Mouse (Mus musculus) kidney, postnatal 10 days (tissue): Measurements from ENCODE around the gene Asb3.
"Not testable (repeated sequence)": the region's sequence is repeated elsewhere in the genome, so short reads cannot be mapped to it uniquely, and the experiment has no call there.

Experiments
- DNase-seq: peaks from one replicate; pipeline ENCODE4 v3.0.0; 2021; ENCODE audit warnings: mixed read lengths

Gene Asb3

DNA sequence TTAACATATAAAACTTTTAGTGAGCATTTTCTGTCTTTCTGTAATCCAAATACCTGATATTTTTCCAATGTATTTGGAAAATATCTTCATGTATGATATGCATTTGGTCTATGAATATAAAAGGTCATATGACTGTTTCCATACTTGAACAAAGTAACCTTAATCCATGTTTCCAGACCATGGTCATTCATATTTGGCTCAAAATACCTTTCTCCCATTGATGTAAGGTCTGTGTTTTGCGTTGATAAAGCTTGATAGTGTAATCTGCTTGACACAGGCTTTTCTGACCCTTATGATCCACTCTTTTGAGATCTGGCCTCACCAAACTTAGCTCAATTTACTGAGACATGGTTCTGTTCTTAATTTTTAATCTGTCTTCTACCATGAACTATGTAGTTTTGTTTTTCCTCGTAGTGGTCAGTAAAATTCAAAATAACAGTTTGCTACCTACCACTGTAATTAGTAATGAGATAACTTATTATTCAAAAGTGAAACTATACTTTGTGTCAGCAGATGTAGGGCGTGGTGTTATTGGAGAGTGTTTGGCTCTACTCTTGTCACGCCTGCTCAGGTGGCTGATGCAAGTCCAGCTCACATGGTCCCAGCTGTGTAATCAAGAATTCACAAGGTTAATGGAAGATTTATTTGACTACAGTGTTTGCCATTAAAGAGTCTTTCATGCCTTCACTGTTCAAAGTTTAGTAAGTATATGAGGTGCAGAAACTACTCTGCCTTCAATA, 116.1 kb downstream of the Asb3 start:
- no peak for DNase-seq

DNA sequence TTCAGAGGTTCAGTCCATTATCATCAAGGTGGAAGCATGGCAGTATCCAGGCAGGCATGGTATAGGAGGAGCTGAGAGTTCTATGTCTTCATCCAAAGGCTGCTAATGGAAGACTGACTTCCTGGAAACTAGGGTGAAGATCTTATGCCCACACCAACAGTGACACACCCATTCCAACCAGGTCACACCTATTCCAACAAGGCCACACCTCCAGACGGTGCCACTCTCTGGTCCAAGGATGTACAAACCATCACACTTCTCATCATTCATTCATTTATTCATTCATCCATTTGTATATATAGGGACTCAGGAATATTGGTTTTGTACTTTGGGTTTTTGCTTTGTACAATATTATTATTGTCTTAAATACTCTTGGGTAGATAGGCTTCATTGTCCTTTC, 124.5 kb downstream of the Asb3 start:
- not testable (repeated sequence) for DNase-seq

DNA sequence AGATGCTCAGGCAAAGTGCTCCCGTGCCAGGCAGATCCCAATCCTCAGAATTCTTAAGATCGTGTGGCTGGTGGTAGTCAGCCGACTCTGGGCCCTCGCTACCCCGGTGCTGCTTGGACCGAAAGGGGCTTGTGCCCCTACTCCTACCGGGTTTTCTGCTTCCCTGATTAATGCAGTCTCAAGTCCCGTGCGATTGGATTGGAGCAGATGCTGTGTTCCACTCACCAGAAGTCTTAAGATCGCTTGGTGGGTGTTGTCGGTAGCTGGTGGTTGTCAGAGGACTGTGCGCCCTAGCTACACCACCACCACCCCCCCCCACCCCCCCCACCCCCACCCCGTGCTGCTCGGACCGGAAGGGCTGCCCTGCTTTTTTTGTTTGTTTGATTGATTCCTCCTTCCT, 132.2 kb downstream of the Asb3 start:
- not testable (repeated sequence) for DNase-seq

DNA sequence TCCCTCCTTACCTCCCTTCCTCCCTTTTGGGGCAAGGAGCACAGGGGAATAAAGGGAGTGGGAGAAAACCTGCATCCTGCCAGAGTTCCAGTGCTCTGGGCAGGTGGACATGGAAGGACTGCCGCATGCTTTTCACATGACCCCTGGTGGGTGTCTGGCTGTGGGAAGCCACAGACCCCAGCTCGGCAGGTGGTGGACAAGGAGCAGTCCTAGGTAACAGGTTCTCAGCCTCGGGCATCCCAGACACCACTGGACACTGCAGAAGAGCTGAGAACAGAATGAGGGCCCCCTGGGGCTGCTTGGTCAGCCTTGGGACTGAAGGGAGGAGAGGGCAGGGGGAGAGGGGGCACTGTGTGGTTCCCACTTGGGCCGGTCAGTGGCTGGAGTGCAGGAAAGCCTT, 149.7 kb downstream of the Asb3 start:
- no peak for DNase-seq

DNA sequence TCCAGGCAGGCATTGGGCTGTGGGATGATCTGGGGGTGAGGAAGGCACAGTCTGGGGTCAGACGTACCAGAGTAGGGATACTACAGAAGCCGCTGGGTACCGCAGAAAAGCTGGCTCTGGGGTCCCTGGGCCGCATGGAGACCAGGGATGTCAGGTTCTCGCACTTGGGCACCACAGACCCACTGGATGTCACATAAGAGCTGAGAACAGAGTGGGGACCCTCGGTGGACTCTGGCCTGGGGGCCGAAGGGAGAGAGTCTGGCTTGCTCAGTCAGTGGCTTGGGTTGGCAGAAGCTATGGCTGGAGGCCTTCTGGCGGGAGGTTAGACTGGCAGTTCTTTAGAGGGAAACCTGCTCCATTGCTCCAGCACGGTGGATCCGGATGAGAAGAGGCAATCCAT, 204.8 kb downstream of the Asb3 start:
- DNase-seq, result no peak

DNA sequence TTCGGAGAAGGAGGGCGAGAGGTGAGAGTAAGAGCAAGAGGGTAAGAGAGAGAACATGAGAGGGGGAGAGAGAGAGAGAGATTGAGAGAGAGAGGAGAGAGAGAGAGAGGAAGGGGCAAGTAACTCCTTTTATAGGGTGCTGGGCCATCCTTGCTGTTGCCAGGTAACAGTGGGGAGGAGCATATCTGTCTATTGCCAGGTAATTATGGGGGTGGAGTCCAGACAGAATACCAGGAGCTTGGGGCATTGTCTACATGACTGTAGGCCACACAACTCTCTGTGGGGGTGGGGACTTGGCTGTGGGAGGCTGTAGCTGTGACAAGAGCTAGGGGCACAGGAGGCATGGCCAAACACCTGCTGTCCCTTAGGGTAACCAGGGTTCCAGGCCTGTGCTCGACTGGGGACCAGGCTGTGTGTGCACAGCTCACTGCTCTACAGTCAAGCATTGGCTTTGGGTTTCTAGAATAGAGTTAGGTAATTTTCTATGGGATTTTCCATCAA, 205.3 kb downstream of the Asb3 start:
- no peak for DNase-seq

DNA sequence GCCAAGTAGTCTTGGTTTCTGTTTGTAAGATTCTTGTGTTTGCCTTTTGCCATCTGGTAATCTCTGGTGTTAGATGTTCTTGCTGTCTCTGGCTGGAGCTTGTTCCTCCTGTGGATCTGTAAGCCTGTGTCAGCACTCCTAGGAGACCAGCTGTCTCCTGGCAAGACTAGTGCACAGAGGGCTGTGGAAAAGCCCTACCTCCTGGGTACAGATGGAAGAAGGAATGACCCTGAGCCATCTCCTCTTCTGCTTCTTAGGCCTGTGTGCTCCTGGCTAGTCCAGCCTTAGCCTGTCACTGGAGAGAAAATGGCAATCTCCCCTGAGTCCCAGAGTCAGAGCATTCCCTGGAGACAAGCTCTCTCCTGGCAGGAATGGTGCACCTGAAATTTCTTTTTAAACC, 214.3 kb downstream of the Asb3 start:
- DNase-seq, result not testable (repeated sequence)

DNA sequence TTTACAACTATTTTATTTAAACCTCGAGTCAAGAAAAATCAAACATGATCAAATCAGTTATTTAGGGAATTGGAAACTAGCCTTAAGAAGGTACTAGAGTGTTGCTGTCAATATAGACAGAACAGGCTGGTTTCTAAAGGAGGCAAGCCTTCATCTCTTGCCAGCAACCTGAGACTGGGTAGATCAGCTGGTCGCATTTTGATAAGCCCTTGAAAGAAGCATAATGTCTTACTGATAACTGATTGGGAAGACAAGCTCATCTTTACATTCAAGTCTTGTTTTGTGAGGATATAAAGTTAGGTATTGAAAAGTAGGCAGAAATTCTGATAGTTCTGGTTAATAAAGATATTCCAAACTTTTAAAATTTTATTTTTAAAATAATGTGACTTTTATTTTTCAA, 217.0 kb downstream of the Asb3 start:
- no peak for DNase-seq

DNA sequence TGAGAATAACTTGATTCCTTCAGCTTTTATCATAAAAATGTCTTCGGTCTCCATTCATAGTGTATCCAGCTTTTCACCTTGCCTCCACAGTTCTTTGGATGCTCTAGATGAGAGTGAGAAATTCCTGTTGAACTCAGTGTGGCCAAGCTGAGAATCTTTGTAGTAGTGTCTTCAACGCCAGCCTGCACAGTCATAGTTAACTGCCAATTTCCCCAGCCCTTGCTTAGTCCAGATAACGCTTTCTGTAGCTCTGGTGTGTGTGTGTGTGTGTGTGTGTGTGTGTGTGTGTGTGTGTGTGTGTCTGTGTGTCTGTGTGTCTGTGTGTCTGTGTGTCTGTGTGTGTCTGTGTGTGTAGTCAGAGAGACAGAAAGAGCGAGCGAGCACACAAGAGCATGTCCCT, 220.1 kb downstream of the Asb3 start:
- DNase-seq, result no peak

DNA sequence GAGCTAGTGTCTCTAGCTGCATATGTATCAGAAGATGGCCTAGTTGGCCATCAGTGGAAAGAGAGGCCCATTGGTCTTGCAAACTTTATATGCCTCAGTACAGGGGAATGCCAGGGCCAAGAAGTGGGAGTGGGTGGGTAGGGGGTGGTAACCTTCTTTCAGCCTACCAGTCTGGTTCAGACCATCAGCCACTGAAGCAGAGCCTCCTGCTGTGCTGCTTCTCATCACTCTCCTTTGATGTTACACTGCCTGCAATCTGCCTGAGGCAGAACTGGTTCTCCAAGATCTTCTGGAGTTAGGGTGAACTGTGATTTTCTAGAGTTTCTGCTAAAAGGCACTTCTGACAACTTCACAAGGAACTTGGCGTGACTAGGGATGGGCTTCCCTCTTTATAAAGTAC, 241.7 kb downstream of the Asb3 start:
- not testable (repeated sequence) for DNase-seq

DNA sequence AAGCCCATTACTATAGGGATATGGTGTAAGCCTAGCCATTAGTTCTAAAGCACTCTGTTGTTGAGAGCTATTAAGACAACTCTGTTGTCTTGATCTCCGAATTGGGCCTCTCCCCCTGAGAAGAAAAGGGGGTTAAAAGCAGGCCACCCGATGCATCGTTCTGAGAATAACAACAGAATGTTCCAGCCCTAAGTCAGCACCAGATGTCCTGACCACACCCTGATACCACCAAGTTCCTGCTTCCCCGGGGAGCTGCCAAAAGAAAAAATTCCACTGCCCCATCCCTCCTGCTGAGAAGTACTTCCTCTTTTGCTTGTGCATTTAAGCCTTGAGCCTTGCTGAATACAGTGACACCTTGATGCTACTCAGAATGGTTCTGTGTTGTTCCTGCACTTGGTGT, 248.5 kb downstream of the Asb3 start:
- DNase-seq, result not testable (repeated sequence)

DNA sequence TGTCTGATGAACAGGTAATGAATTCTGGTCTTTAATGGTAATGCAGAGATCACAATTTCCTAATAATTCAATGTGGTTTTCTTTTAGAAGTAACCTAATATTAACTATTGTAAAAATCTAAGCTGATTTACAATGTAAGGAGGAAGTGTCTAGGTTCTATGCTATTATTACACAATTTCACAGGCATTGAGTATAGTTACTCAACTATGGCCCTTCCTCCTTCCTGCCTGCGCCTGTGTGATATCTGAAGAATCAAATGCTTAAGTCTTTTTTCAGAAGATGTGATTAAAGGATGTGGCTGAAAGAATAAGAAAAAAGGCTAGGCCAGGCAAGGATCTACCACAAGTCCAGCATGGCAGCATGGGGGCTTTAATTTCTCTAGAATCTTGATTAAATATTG, 249.6 kb downstream of the Asb3 start:
- DNase-seq, result not testable (repeated sequence)

DNA sequence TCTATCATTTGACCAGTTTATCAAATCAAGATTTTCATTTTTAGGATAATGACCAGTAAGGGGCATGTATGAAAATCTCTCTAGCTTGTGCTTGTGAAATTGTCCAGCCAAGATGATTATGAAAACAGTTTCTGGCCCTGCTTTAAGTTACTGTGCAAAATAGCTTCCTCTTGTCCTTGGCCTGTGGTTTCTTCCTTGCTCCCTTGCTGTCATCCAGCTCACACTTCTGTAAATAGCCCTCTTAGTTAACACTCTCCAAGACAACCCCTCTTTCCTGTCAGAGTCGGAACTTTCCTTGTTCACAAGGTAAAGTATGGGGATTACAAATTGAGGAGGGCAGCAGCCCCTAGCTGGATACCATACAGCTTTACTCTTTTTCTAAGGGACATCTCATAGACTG, 253.2 kb downstream of the Asb3 start:
- not testable (repeated sequence) for DNase-seq
